Mouse (Mus musculus): ENCODE results near the gene Chmp5. TPM values are rescaled to one million over a fixed set of nuclear protein-coding genes. Genes with fewer than 3 reads are reported as not detected.

The Chmp5 gene
- polyA plus RNA-seq (2015; fragmentation: Nextera tagmentation; extraction: Ambion mirVana) = 64.2 and 76.5 TPM in 2 replicates

DNA sequence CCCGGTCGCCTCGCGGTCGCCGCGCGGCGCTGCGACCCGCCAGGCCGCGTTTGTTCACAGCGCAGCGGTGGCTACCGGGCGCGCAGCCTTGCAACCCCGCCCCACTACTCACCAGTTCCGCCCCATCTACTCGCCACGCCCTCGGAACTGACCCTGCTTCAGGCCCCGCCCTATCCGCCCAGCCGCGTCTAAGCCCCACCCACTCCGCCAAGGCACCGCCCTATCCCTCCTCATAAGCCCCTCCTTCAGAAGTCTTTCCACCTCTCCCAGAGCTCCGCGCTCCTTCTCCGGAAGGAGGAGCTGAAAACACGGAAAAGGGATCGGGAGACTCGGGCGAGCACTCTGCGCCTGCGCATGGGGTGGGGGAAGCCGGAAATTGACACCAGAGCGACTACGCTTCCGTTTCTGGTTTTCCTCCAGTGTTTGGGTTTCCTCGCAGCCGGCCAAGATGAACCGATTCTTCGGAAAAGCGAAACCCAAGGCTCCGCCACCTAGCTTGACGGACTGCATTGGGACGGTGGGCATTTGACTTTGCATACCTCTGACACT lies at the start of gene Chmp5, which contains the start of gene Bag1:
TSS of gene Chmp5 (plus strand) at position 248 of the 549 bp plus-strand sequence.
TSS of gene Bag1 (minus strand) at position 135 of the 549 bp plus-strand sequence.

DNA sequence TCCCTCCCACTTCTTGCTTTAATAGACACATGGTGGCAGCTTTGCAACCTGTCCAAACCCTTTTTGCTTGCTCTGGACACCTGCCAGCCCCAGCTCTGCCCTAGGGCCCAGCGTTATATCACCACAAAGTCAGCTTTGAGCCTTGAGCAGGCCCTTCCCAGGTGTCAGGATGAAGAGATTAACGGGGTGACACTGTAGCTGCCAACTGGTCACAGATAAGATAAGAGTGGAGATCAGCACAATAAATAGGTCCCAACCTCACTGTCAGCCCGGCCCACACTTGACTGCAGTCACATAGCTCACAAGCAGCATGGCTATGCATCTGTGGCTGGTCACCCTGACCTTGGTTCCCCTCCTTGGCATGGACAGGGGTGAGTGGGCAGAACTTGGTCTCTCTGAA lies 28.4 kb upstream of the Chmp5 start, which contains the start of gene Spink4:
TSS of gene Spink4 (plus strand) at position 268 of the 400 bp plus-strand sequence.

DNA sequence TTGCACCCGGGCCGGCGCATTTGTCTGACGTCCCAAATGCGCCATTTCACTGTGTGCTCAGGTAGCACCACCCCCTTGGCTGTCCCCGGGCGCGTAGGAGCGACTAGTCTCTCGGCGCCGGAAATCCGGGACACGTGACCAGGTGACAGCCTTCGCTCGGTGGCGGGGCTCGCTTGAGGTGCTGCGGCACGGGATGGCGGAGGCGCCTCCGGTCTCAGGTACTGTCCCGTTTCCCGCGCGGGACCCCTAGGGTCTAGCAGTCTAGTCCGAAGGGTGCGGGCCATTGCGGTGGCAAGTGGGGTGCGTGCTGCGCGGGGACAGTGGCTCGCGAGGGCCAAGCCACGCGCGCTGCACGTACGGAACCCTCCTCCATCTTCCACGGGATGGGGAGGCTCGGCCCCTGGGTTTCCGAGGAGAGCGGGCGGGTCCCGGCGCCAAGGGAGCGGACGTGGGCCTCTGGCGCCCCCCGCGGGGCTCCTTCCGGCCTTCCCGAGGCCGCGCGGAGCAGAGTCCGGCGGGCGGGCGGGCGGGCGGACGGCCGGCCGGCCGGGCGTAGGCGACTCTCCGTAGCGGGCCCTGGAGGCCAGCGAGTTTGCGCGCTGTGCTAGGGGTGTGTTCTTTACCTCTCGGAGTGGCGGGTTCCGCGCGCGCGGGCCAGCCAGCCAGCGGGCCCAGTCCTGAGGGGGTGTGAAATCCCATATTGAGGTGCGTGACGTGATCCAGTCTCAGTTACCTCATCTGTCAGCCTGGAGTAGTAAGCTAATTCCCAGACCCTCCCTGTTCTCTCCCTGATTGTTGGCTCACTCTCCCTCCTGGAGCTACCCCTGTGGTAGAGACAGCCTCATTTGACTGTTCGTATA lies 22.9 kb downstream of the Chmp5 start, which contains the start of gene Nfx1:
TSS of gene Nfx1 (plus strand) at position 65 of the 860 bp plus-strand sequence.

Small RNA genes within 50 kb of the gene (microRNA-seq; reads per million reads assigned to microRNA genes)
- gene Mir3094 = 1.8 to 1.9 reads per million in 2 experiments

Other genes starting within 250 kb of the Chmp5 start
- gene Aptx, start 245.2 kb upstream of the Chmp5 start, polyA plus RNA-seq (2015; fragmentation: Nextera tagmentation; extraction: Ambion mirVana) = 20.4 and 23.8 TPM in 2 replicates
- gene Dnaja1, start 226.3 kb upstream of the Chmp5 start, polyA plus RNA-seq (2015; fragmentation: Nextera tagmentation; extraction: Ambion mirVana) = 154 and 181 TPM in 2 replicates
- gene Smu1, start 190.5 kb upstream of the Chmp5 start, polyA plus RNA-seq (2015; fragmentation: Nextera tagmentation; extraction: Ambion mirVana) = 71.2 and 73.2 TPM in 2 replicates
- gene B4galt1, start 94.4 kb upstream of the Chmp5 start, polyA plus RNA-seq (2015; fragmentation: Nextera tagmentation; extraction: Ambion mirVana) = 47.1 and 49.8 TPM in 2 replicates
- gene Spink4, start 28.4 kb upstream of the Chmp5 start, polyA plus RNA-seq (2015; fragmentation: Nextera tagmentation; extraction: Ambion mirVana) = not detected in 2 replicates
- 224 and 294 TPM in 2 replicates for gene Bag1, start 113 bp upstream of the Chmp5 start, polyA plus RNA-seq (2015; fragmentation: Nextera tagmentation; extraction: Ambion mirVana)
- 29.7 and 31.7 TPM in 2 replicates for gene Nfx1, start 22.5 kb downstream of the Chmp5 start, polyA plus RNA-seq (2015; fragmentation: Nextera tagmentation; extraction: Ambion mirVana)
- gene Aqp7, start 99.7 kb downstream of the Chmp5 start, polyA plus RNA-seq (2015; fragmentation: Nextera tagmentation; extraction: Ambion mirVana) = 14.0 and 19.5 TPM in 2 replicates
- gene Aqp3, start 149.8 kb downstream of the Chmp5 start, polyA plus RNA-seq (2015; fragmentation: Nextera tagmentation; extraction: Ambion mirVana) = 0.13 and 4.2 TPM in 2 replicates
- gene Nol6, start 176.0 kb downstream of the Chmp5 start, polyA plus RNA-seq (2015; fragmentation: Nextera tagmentation; extraction: Ambion mirVana) = 9.2 and 10.2 TPM in 2 replicates
- gene Ube2r2, start 187.3 kb downstream of the Chmp5 start, polyA plus RNA-seq (2015; fragmentation: Nextera tagmentation; extraction: Ambion mirVana) = 36.7 and 40.0 TPM in 2 replicates

Data from skeletal muscle tissue, postnatal 0 days (tissue).